Mouse (Mus musculus) megakaryocyte, embryonic 14.5 days (primary cell): Measurements from ENCODE around the gene Mphosph8.

ENCODE experiments used
- FLI1 ChIP-seq: IDR thresholded peaks from 2 replicates; pipeline ENCODE4 v1.6.1; 2012; ENCODE audit warnings: low read length, inconsistent platforms, mixed read lengths
- GATA1 ChIP-seq: IDR thresholded peaks from 3 replicates; pipeline ENCODE4 v1.6.1; 2012; ENCODE audit warnings: mixed read lengths, low read length, inconsistent platforms, borderline replicate concordance

GRCm38 (mm10) chr14:56697836-56698235 lies 29.8 kb downstream of the Mphosph8 start:
- TF ChIP-seq GATA1 (no peak), FLI1 (no peak)
